In the genomic region with DNA sequence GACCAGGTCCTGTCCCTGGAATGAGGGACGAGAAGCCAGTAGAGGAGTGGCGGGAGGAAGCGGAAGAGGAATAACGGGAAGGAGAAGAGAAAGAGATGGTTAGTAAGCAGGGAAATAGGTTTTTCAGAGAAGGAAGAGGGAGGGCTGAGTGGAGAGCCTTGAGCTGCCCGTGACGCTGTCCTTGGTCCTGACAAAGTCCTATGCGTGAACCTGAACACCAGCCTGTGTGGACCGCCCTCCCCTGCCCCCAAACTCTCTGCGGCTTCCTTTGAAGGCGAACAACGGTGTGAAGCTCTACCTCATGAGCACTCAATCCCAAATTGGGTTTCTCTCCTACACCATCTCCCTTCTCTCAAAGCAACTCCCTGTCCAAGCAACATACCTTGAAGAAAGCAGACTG, we compare ENCODE assay signal across 8 mouse cellular contexts. TPM values are rescaled to one million over a fixed set of nuclear protein-coding genes. Genes with fewer than 3 reads are reported as not detected.
DNase-seq lines count a peak whose midpoint lies in the region; ATAC-seq and TF ChIP-seq lines count a peak whose summit lies in the region.

No protein-coding gene starts in this region.

- H3K27me3 ChIP-seq in CH12.LX (replicated peaks): peaks cover 53% of the 10 kb centered on the region

- no peak for TF ChIP-seq POLR2A in CH12.LX (IDR thresholded peaks at IDR 0.05; ENCODE audit: low read depth, low read length)

- in situ Hi-C loops in CH12.LX (cut with MboI; ENCODE audit: low pct_ligation_motif_present, low pct_unique_long_range_greater_than_20kb, low sequenced_read_pairs): no loop called here

- TF ChIP-seq RAD21 in CH12.LX (IDR thresholded peaks at IDR 0.05; ENCODE audit: low read depth, low read length): no peak

- no peak overlapping the region for H3K4me3 ChIP-seq in CH12.LX (replicated peaks in 1 of 3; ENCODE audit: low read depth in 2 of 3, low read length in 2 of 3, poor library complexity in 1 of 3)

- no peaks in the 10 kb centered on the region for H3K4me1 ChIP-seq in CH12.LX (ENCODE audit: control insufficient read depth in 1 of 2, insufficient read depth in 2 of 2)

- TF ChIP-seq EP300 in CH12.LX (IDR thresholded peaks at IDR 0.05; ENCODE audit: low read length): no peak

- intact Hi-C loops in heart, postnatal 25 days (cut with DNase I): no loop called here

- TF ChIP-seq CTCF in CH12.LX (conservative IDR thresholded peaks at IDR 0.05 in 1 of 2, IDR thresholded peaks at IDR 0.05 in 1 of 2; ENCODE audit: low read depth in 2 of 2, low read length in 2 of 2): no peak

- no peak overlapping the region for H3K4me2 ChIP-seq in CH12.LX (ENCODE audit: insufficient read depth, low read depth, poor library complexity, severe bottlenecking)

- DNase-seq in heart, postnatal 4 days: peak; percentile 77
- no peak for DNase-seq in heart, postnatal 25 days (ENCODE audit: low spot score)
- DNase-seq in CH12.LX (ENCODE audit: extremely low read depth): peak; percentile 45
- peak; percentile 85 for DNase-seq in embryo, embryonic 10 days (ENCODE audit: low spot score)
- no peak for DNase-seq in frontal cortex, postnatal 25 days (ENCODE audit: low spot score in 2 of 2)
- DNase-seq in frontal cortex, adult 2 months (ENCODE audit: extremely low spot score in 1 of 2, low spot score in 1 of 2): no peak
- no peak for DNase-seq in heart, adult 11 months

- H3K27ac ChIP-seq in CH12.LX (ENCODE audit: insufficient read depth, low read depth): no peak overlapping the region

- no peak overlapping the region for H3K9ac ChIP-seq in CH12.LX (ENCODE audit: insufficient read depth, low read depth)

- no peaks in the 10 kb centered on the region for H3K36me3 ChIP-seq in CH12.LX (replicated peaks in 1 of 2; ENCODE audit: control insufficient read depth in 1 of 2, insufficient read depth in 1 of 2, low read length in 1 of 2)

- no peaks in the 10 kb centered on the region for H3K79me2 ChIP-seq in CH12.LX (replicated peaks; ENCODE audit: control insufficient read depth, extremely low read depth, insufficient read depth, poor library complexity, severe bottlenecking)

- H3K9me3 ChIP-seq in CH12.LX (replicated peaks; ENCODE audit: low read length): no peaks in the 10 kb centered on the region

- 0 out of 2 replicates have a peak, but pooled peaks have one; percentile 52 for ATAC-seq in megakaryocyte-erythroid progenitor cell, adult 5-6 weeks (replicated peaks; ENCODE audit: low FRiP score, low TSS enrichment, poor library complexity, severe bottlenecking)

- dilution Hi-C loops in CH12.LX (cut with MboI; ENCODE audit: extremely low pct_ligation_motif_present, extremely low pct_unique_long_range_greater_than_20kb, low sequenced_read_pairs): no loop called here

TF ChIP-seq in CH12.LX, 34 proteins besides CTCF, POLR2A, EP300 and RAD21:
- TF ChIP-seq MYC (IDR thresholded peaks at IDR 0.05; ENCODE audit: low read depth, low read length) (no peak), IRF4 (IDR thresholded peaks at IDR 0.05; ENCODE audit: low read depth, low read length) (no peak), TBP (conservative IDR thresholded peaks at IDR 0.05; ENCODE audit: low read depth, low read length) (no peak), POLR2AphosphoS2 (IDR thresholded peaks at IDR 0.05; ENCODE audit: low read depth, low read length) (no peak), MAX (IDR thresholded peaks at IDR 0.05; ENCODE audit: low read length) (no peak), TCF12 (IDR thresholded peaks at IDR 0.05; ENCODE audit: low read depth, low read length) (no peak), SMC3 (IDR thresholded peaks at IDR 0.05; ENCODE audit: low read depth, low read length) (no peak), ZNF384 (IDR thresholded peaks at IDR 0.05; ENCODE audit: low read depth, low read length) (no peak), JUND (conservative IDR thresholded peaks at IDR 0.05; ENCODE audit: low read depth, low read length) (no peak), KAT2A (IDR thresholded peaks at IDR 0.05; ENCODE audit: insufficient replicate concordance, low read length) (no peak), ZKSCAN1 (IDR thresholded peaks at IDR 0.05; ENCODE audit: borderline replicate concordance, low read depth, low read length) (no peak), JUN (IDR thresholded peaks at IDR 0.05; ENCODE audit: insufficient read depth, low read depth, low read length) (no peak), SIN3A (IDR thresholded peaks at IDR 0.05; ENCODE audit: low read length) (no peak), ZC3H11A (IDR thresholded peaks at IDR 0.05; ENCODE audit: low read depth, low read length) (no peak), ZMIZ1 (IDR thresholded peaks at IDR 0.05; ENCODE audit: low read depth, low read length) (no peak)

RNA-seq across cellular contexts. Expression of a gene that starts 22.8 kb away (rescaled TPM):
- total RNA-seq in heart, postnatal 4 days (2021): 1 to 10 TPM; 5.1 to 6.2 TPM
- 1 to 10 TPM; 3.8 to 5.2 TPM for total RNA-seq in heart, postnatal 25 days (2021)
- 0.63 and 1.2 TPM in 2 replicates for total RNA-seq in CH12.LX (2012; rRNA removed)
- total RNA-seq in CH12.LX (2014; rRNA removed): 0.23 and 0.27 TPM in 2 replicates
- 0.31 and 0.44 TPM in 2 replicates for polyA plus RNA-seq in CH12.LX (2012; ENCODE audit: insufficient read length, low read depth)
- 1.2 TPM in 1 of 2 replicates, not detected in the other for total RNA-seq in megakaryocyte-erythroid progenitor cell, adult 5-6 weeks (2014; fragmentation: Nextera tagmentation)
- 0.80 and 1.7 TPM in 2 replicates for total RNA-seq in megakaryocyte-erythroid progenitor cell, adult 5-6 weeks (2017)
- 4.3 and 5.3 TPM in 2 replicates for polyA plus RNA-seq in frontal cortex, adult 2 months (2012; rRNA removed)

RNA-seq across cellular contexts. Expression of a gene that starts 50.6 kb away (rescaled TPM):
- 10 to 100 TPM; 26.3 to 27.2 TPM for total RNA-seq in heart, postnatal 4 days (2021)
- 10 to 100 TPM; 10.7 to 13.9 TPM for total RNA-seq in heart, postnatal 25 days (2021)
- total RNA-seq in CH12.LX (2012; rRNA removed) (2.4 and 3.6 TPM in 2 replicates), CH12.LX (2014; rRNA removed) (0.95 and 1.4 TPM in 2 replicates)
- 3.1 and 4.2 TPM in 2 replicates for polyA plus RNA-seq in CH12.LX (2012; ENCODE audit: insufficient read length, low read depth)
- 10.6 and 23.4 TPM in 2 replicates for total RNA-seq in megakaryocyte-erythroid progenitor cell, adult 5-6 weeks (2014; fragmentation: Nextera tagmentation)
- 5.8 and 6.4 TPM in 2 replicates for total RNA-seq in megakaryocyte-erythroid progenitor cell, adult 5-6 weeks (2017)
- 103 and 108 TPM in 2 replicates for polyA plus RNA-seq in frontal cortex, adult 2 months (2012; rRNA removed)

RNA-seq across cellular contexts. Expression of a gene that starts 52.4 kb away (rescaled TPM):
- not detected for total RNA-seq in heart, postnatal 4 days (2021)
- under 1 TPM in 1 of 2 experiments, not detected in 1; 0.16 TPM for total RNA-seq in heart, postnatal 25 days (2021)
- total RNA-seq in CH12.LX (2012; rRNA removed) (0.04 and 0.17 TPM in 2 replicates), CH12.LX (2014; rRNA removed) (0.12 and 0.20 TPM in 2 replicates)
- 0.15 TPM in 1 of 2 replicates, not detected in the other for polyA plus RNA-seq in CH12.LX (2012; ENCODE audit: insufficient read length, low read depth)
- total RNA-seq in megakaryocyte-erythroid progenitor cell, adult 5-6 weeks (2014; fragmentation: Nextera tagmentation): not detected in 2 replicates
- total RNA-seq in megakaryocyte-erythroid progenitor cell, adult 5-6 weeks (2017): not detected in 2 replicates
- polyA plus RNA-seq in frontal cortex, adult 2 months (2012; rRNA removed): 7.6 and 7.7 TPM in 2 replicates

RNA-seq across cellular contexts. Expression of a gene that starts 52.6 kb away (rescaled TPM):
- total RNA-seq in heart, postnatal 4 days (2021): 1 to 10 TPM in 1 of 2 experiments, under 1 TPM in 1; 0.88 to 1.4 TPM
- total RNA-seq in heart, postnatal 25 days (2021): not detected
- not detected in 2 replicates for total RNA-seq in CH12.LX (2012; rRNA removed)
- not detected in 2 replicates for total RNA-seq in CH12.LX (2014; rRNA removed)
- not detected in 2 replicates for polyA plus RNA-seq in CH12.LX (2012; ENCODE audit: insufficient read length, low read depth)
- not detected in 2 replicates for total RNA-seq in megakaryocyte-erythroid progenitor cell, adult 5-6 weeks (2014; fragmentation: Nextera tagmentation)
- total RNA-seq in megakaryocyte-erythroid progenitor cell, adult 5-6 weeks (2017): not detected in 2 replicates
- not detected in 2 replicates for polyA plus RNA-seq in frontal cortex, adult 2 months (2012; rRNA removed)

Comparison
In these comparisons a context has a peak if more than half of its experiments do, and no peak if none do; other contexts are left out.
1. DNase-seq: peak in heart, postnatal 4 days (single experiment), CH12.LX (single experiment) and embryo, embryonic 10 days (single experiment); none in heart, postnatal 25 days (single experiment), frontal cortex, postnatal 25 days (0 of 2), frontal cortex, adult 2 months (0 of 2) and heart, adult 11 months (single experiment).